Mouse (Mus musculus) brown adipose tissue, adult 24 weeks (tissue): ENCODE measurements around the gene Cfap69. TPM values are rescaled to one million over a fixed set of nuclear protein-coding genes. Genes with fewer than 3 reads are reported as not detected.
"Not testable (repeated sequence)": the region's sequence is repeated elsewhere in the genome, so short reads cannot be mapped to it uniquely, and the experiment has no call there.

Experiments
- H3K27ac ChIP-seq: fragments of 200-500 bp; replicated peaks from 2 replicates; pipeline ENCODE4 v1.5.1; 2012; ENCODE audit warnings: low read depth, mild to moderate bottlenecking, low read length
- H3K4me1 ChIP-seq: fragments of 200-500 bp; 2 replicates; pipeline ENCODE4 v1.6.1; 2012; ENCODE audit warnings: low read length, mixed read lengths; ENCODE audit not compliant: control insufficient read depth, insufficient read depth, insufficient read length
- H3K4me3 ChIP-seq: fragments of 200-500 bp; 2 replicates; pipeline ENCODE4 v1.5.1; 2012; ENCODE audit warnings: low read depth, mild to moderate bottlenecking, low read length, moderate library complexity; ENCODE audit not compliant: insufficient read depth
- polyA plus RNA-seq: library from polyadenylated mRNA; stranded (reverse); fragments of >200 nt; gene quantifications from 2 replicates; pipeline ENCODE4 v1.2.4, GENCODE M21; 2012; ENCODE audit not compliant: missing spikeins, insufficient read depth, insufficient read length

Cfap69 gene
- polyA plus RNA-seq = 1.5 TPM in 1 of 2 replicates, not detected in the other

GRCm38 (mm10) chr5:5663655-5664370, at the start of gene Cfap69:
Gene Cfap69 (minus strand): TSS chr5:5664239.
- H3K27ac ChIP-seq = no peak within 1 kb of the TSS
- peaks cover 2% of the 10 kb centered on the region; the same call in 1 of the 2 replicates for H3K4me1 ChIP-seq
- H3K4me3 ChIP-seq = peak within 1 kb of the TSS; percentile 66

DNA sequence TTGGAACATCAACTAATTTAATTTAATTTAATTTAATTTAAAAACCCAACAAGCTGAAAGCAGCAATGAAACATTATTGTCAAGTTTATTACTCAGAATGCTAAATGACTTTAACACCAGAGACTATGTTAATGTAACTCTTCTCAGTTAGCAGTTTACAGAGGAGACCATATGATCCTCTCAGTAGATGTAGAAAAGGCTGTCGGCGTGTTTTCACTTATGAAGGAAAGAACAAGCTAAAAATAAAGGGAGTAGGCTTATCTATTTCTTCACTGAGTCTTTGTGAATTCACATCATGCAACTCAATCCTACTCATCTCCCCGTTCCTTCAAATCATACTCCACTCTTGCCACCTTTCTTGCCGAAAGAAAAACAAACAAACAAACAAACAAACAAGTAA, 47.0 kb upstream of the Cfap69 start:
- Histone ChIP-seq H3K4me3 (no peak overlapping the region), H3K4me1 (no peaks in the 10 kb centered on the region), H3K27ac (no peak overlapping the region)

- Histone ChIP-seq H3K4me1 (no peaks in the 10 kb centered on the region), H3K4me3 (no peak overlapping the region), H3K27ac (no peak overlapping the region)
Observed at GRCm38 (mm10) chr5:5707341-5708278, 43.6 kb upstream of the Cfap69 start.

- Histone ChIP-seq H3K4me3 (no peak overlapping the region), H3K4me1 (no peaks in the 10 kb centered on the region)
Observed at GRCm38 (mm10) chr5:5705019-5705418, 41.0 kb upstream of the Cfap69 start.

GRCm38 (mm10) chr5:5700386-5700785, 36.3 kb upstream of the Cfap69 start:
- Histone ChIP-seq H3K4me1 (no peaks in the 10 kb centered on the region), H3K27ac (no peak overlapping the region), H3K4me3 (no peak overlapping the region)

More at GRCm38 (mm10) chr5:5705019-5705418, 41.0 kb upstream of the Cfap69 start:
- no peak overlapping the region for H3K27ac ChIP-seq

GRCm38 (mm10) chr5:5698830-5699229, 34.8 kb upstream of the Cfap69 start:
- no peak overlapping the region for H3K27ac ChIP-seq
- no peak overlapping the region for H3K4me3 ChIP-seq
- peaks cover 2% of the 10 kb centered on the region; the same call in 1 of the 2 replicates for H3K4me1 ChIP-seq

DNA sequence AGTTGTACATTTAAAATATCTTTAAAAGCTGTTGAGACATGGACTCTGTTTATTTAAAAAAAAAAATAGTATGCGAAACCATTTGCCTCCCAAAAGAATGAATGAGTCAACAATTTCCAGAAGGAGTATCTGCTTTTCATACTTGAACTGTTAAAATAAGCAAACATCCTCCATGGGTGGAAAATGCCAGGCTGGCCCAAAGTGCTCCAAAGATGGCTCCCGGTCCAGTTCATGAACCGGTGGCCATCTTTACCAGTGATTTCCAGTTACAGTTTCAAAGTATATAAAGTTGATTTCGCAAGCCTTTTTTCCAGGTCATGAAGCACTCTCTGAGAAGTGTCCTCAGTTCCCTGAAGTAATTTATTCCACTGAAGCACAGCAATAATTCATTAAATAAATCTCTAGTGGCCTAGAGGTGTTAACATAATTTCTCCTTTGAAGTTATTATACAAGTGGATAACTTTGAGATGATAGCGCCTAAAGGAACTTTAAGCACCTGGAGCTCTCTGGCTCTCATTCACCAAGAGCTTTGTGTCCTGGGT, 31.4 kb upstream of the Cfap69 start:
- no peak overlapping the region for H3K4me3 ChIP-seq
- H3K27ac ChIP-seq = no peak overlapping the region
- H3K4me1 ChIP-seq = peaks cover 2% of the 10 kb centered on the region; the same call in 1 of the 2 replicates

GRCm38 (mm10) chr5:5693956-5694653, 30.1 kb upstream of the Cfap69 start, which contains the start of gene Steap2:
Gene Steap2 (minus strand): TSS chr5:5694578.
- no peak within 1 kb of the TSS for H3K27ac ChIP-seq
- H3K4me3 ChIP-seq = peak within 1 kb of the TSS; percentile 64
- peaks cover 2% of the 10 kb centered on the region; the same call in 1 of the 2 replicates for H3K4me1 ChIP-seq

DNA sequence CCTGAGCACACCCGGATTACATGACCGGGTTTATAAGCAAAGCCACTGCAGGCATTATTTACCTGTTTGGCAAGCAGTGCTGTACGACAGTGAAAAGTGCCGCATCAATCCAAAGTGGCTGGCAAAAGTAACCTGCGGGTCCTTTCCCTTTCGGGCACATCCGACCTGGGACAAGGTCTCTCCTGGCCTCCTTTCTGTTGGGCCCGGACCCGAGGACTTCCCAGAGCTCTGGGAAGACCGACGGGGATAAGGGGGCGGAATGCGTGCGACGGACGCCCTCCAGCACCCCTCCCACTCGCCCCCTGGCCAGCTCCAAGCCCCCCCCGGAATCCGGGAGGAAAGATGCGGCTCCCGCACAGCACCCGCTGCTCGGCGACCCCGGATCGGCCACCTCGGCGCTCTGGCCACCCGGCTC, 29.5 kb upstream of the Cfap69 start:
- Histone ChIP-seq H3K4me3 (peak overlapping the region; percentile 64), H3K27ac (no peak overlapping the region), H3K4me1 (peaks cover 2% of the 10 kb centered on the region; the same call in 1 of the 2 replicates)

DNA sequence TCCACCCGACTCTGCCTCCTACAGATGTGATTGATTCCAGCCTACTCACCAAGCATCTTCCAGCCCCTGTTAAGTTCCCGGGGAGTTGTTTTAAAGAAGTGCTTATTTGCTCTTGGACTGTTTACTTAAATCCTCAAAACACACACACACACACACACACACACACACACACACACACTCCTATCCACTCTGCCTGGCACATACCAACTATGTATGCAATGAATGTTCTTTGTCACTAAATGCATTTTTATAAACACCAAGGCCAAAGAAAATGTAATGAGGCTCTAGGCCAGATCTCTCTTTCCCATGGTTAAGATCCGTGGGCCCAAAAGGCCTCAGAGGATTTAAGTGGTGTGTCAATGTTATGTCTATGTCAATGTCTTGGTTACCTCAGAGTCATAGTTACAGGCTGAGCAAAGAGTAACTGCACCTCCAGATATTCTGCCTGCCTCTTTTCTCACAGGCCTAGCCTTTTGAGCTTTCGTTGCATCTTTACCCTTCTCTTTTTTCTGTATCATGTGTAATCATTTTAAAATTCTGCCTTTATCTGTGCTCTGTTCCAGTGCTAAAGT, 28.2 kb upstream of the Cfap69 start:
- Histone ChIP-seq H3K4me3 (no peak overlapping the region), H3K27ac (no peak overlapping the region), H3K4me1 (peaks cover 2% of the 10 kb centered on the region; the same call in 1 of the 2 replicates)

- no peaks in the 10 kb centered on the region for H3K4me1 ChIP-seq
- H3K27ac ChIP-seq = no peak overlapping the region
Observed at GRCm38 (mm10) chr5:5688945-5689540, 25.0 kb upstream of the Cfap69 start.

GRCm38 (mm10) chr5:5688228-5688627, 24.2 kb upstream of the Cfap69 start:
- Histone ChIP-seq H3K27ac (no peak overlapping the region), H3K4me1 (no peaks in the 10 kb centered on the region), H3K4me3 (no peak overlapping the region)

More at GRCm38 (mm10) chr5:5688945-5689540, 25.0 kb upstream of the Cfap69 start:
- H3K4me3 ChIP-seq = no peak overlapping the region

- H3K27ac ChIP-seq = no peak overlapping the region
- H3K4me1 ChIP-seq = no peaks in the 10 kb centered on the region
- H3K4me3 ChIP-seq = no peak overlapping the region
Observed at GRCm38 (mm10) chr5:5686973-5687372, 22.9 kb upstream of the Cfap69 start.

- not testable (repeated sequence) for H3K4me3 ChIP-seq, H3K27ac ChIP-seq, H3K4me1 ChIP-seq
Observed at GRCm38 (mm10) chr5:5684946-5685345, 20.9 kb upstream of the Cfap69 start.
